Mouse (Mus musculus) right cerebral cortex, postnatal 36 days (tissue): ENCODE measurements around the gene Ankrd34a.
"Not testable (repeated sequence)": the region's sequence is repeated elsewhere in the genome, so short reads cannot be mapped to it uniquely, and the experiment has no call there.

Experiments
- DNase-seq, 2 experiments: peaks; one replicate each; pipeline ENCODE4 v3.0.0; 2022; ENCODE audit warnings: low spot score in 2 of 2, mixed read lengths in 1 of 2

Ankrd34a gene

GRCm38 (mm10) chr3:96579885-96580454 is 16.5 kb upstream of the Ankrd34a start:
- DNase-seq = peak; percentile 84

GRCm38 (mm10) chr3:96581141-96581540 is 15.3 kb upstream of the Ankrd34a start:
- DNase-seq = no peak

GRCm38 (mm10) chr3:96581771-96582515 is 14.5 kb upstream of the Ankrd34a start:
- no peak for DNase-seq

GRCm38 (mm10) chr3:96583386-96583785 is 13.1 kb upstream of the Ankrd34a start:
- DNase-seq = no peak

GRCm38 (mm10) chr3:96590657-96591056 is 5.8 kb upstream of the Ankrd34a start:
- no peak for DNase-seq

- no peak for DNase-seq
These were observed 3.1 kb upstream of the Ankrd34a start for GRCm38 (mm10) chr3:96593374-96593773.

- peak; percentile 90 to 92 for DNase-seq
These were observed 2.5 kb upstream of the Ankrd34a start, which contains the start of gene Polr3gl for GRCm38 (mm10) chr3:96593790-96594560. TSS of gene Polr3gl (minus strand) at chr3:96594181.

GRCm38 (mm10) chr3:96594851-96595250 is 1.6 kb upstream of the Ankrd34a start:
- no peak for DNase-seq

GRCm38 (mm10) chr3:96595661-96596060 is 775 bp upstream of the Ankrd34a start:
- peak in 1 of 2 experiments; percentile 51 for DNase-seq

GRCm38 (mm10) chr3:96596855-96597254 is 419 bp downstream of the Ankrd34a start:
- DNase-seq = peak in 1 of 2 experiments; percentile 43

GRCm38 (mm10) chr3:96597435-96597891 is 1.0 kb downstream of the Ankrd34a start:
- DNase-seq = no peak

- peak in 1 of 2 experiments; percentile 32 for DNase-seq
These were observed 2.0 kb downstream of the Ankrd34a start for GRCm38 (mm10) chr3:96598156-96599068.

- DNase-seq = no peak
These were observed 2.6 kb downstream of the Ankrd34a start for GRCm38 (mm10) chr3:96599069-96599393.

- DNase-seq = no peak
These were observed 3.0 kb downstream of the Ankrd34a start for GRCm38 (mm10) chr3:96599411-96599810.

- peak; percentile 93 to 95 for DNase-seq
These were observed 4.3 kb downstream of the Ankrd34a start, which contains the start of gene Lix1l for GRCm38 (mm10) chr3:96600639-96601250. TSS of gene Lix1l (plus strand) at chr3:96601149.

GRCm38 (mm10) chr3:96601251-96601787 is 4.9 kb downstream of the Ankrd34a start:
- peak; percentile 49 to 57 for DNase-seq

GRCm38 (mm10) chr3:96601941-96602703 is 5.7 kb downstream of the Ankrd34a start:
- DNase-seq = peak in 1 of 2 experiments; percentile 18

GRCm38 (mm10) chr3:96602704-96603084 is 6.3 kb downstream of the Ankrd34a start:
- no peak for DNase-seq

- no peak for DNase-seq
These were observed 6.9 kb downstream of the Ankrd34a start for GRCm38 (mm10) chr3:96603311-96603710.

- not testable (repeated sequence) for DNase-seq
These were observed 9.6 kb downstream of the Ankrd34a start for GRCm38 (mm10) chr3:96606007-96606406.
